Mouse (Mus musculus) cerebellum, adult 2 months (tissue): ENCODE measurements around the gene Gm2163. TPM values are rescaled to one million over a fixed set of nuclear protein-coding genes. Genes with fewer than 3 reads are reported as not detected.
"Not testable (repeated sequence)": the region's sequence is repeated elsewhere in the genome, so short reads cannot be mapped to it uniquely, and the experiment has no call there.

Source experiments
- DNase-seq, 2 experiments: peaks; one replicate each; pipeline ENCODE4 v3.0.0; 2021
- H3K27ac ChIP-seq: fragments of 200-500 bp; 2 replicates; pipeline ENCODE4 v1.5.1; 2012; ENCODE audit warnings: low read length, control low read depth, inconsistent platforms; ENCODE audit not compliant: insufficient read depth
- H3K27me3 ChIP-seq: fragments of 200-500 bp; 2 replicates; pipeline ENCODE4 v1.6.1; 2012; ENCODE audit warnings: inconsistent platforms, mild to moderate bottlenecking, low read length, moderate library complexity; ENCODE audit not compliant: control insufficient read depth, insufficient read depth
- H3K4me1 ChIP-seq: fragments of 200-500 bp; 2 replicates; pipeline ENCODE4 v1.6.1; 2011; ENCODE audit warnings: low read length; ENCODE audit not compliant: control insufficient read depth, insufficient read depth
- H3K4me3 ChIP-seq: fragments of 200-500 bp; replicated peaks from 2 replicates; pipeline ENCODE3; 2011; ENCODE audit warnings: mild to moderate bottlenecking, low read depth, low read length, control low read depth; ENCODE audit not compliant: insufficient read depth
- WGBS: fragments of 180-500 bp; shearing (Covaris S2); methylation state at CpG from one replicate; pipeline ENCODE4 v1.1.7; 2018; 5-methylcytosine and 5-hydroxymethylcytosine counted together
- polyA plus RNA-seq: library from polyadenylated mRNA; depleted of rRNA; stranded (reverse); fragments of >200 nt; gene quantifications from 2 replicates; pipeline ENCODE4 v1.2.3, GENCODE M21; 2012; rRNA removed

Gm2163 gene
- polyA plus RNA-seq = 0.48 and 0.64 TPM in 2 replicates

DNA sequence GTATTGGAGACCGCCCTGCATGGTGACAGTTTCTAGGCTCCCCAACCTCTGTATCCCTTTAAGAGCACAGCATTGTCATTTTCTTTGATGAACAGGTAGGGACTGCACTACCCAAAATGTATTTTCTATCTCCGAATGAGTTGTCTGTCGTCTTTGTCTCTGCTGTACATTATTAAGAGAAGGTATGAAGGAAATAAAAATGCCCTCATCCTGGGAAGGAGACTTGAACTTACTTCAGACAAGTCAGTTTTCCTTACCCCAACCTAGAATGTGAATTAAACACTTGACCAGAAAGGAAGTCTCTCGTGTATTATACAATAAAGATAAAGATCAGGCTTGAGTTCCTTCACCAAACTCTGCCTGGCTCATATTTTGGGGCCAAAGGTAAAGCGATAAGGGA is at the start of gene Gm2163:
Gene Gm2163, plus strand, starts transcription at position 301 of the 400 bp plus-strand sequence.
- H3K4me3 ChIP-seq, DNase-seq, H3K27me3 ChIP-seq, H3K27ac ChIP-seq, H3K4me1 ChIP-seq: not testable (repeated sequence)
- whole genome bisulfite sequencing = no CpG with 5 or more reads among the region's 5 CpGs

DNA sequence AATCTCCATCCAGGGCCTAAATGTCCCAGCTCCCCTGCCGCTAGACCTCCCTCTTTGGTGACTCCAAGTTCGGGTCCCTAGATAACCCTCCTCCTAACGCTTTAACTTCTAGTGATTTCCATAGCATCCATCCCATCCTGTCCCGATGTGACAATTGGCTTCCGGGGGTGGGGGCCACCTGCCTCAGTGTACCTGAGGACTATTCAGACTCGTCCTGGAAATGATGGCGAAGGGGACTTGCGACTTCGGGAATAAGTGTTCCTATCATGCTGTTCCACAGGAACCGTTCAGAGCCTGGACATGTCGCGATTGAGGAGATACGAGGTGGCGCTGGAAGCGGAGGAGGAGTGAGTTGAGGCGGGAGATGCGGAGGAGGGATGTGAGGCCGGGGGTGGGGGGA is 27.5 kb upstream of the Gm2163 start, which contains the start of gene Gm21586:
Gene Gm21586, plus strand, starts transcription at position 301 of the 400 bp plus-strand sequence.
- not testable (repeated sequence) for H3K27ac ChIP-seq, H3K27me3 ChIP-seq, DNase-seq, H3K4me3 ChIP-seq, H3K4me1 ChIP-seq
- WGBS = no CpG with 5 or more reads among the region's 18 CpGs

DNA sequence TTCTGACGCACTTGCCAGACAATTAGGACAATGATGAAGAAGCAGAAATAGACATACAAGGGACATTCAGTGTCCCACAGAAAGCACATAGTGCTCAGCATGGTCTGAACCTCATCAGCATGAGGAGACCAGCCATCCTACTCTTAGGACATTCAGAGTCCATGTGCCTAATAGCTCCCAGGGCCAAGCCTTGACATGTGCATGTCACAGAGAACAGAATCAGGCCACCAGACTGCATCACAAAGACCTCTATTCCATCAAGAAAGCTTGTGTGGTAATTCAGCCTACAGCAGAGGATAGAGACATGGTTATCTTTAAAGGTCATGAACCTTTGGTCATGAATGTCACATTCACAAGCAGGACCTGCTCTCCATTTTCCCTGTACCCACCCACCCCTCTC is 61.5 kb downstream of the Gm2163 start, which contains the start of gene Fam205a2:
Gene Fam205a2, minus strand, starts transcription at position 101 of the 400 bp plus-strand sequence.
- DNase-seq, H3K4me3 ChIP-seq, H3K27me3 ChIP-seq, H3K4me1 ChIP-seq, H3K27ac ChIP-seq: not testable (repeated sequence)
- WGBS = no CpG with 5 or more reads among the region's 1 CpGs

DNA sequence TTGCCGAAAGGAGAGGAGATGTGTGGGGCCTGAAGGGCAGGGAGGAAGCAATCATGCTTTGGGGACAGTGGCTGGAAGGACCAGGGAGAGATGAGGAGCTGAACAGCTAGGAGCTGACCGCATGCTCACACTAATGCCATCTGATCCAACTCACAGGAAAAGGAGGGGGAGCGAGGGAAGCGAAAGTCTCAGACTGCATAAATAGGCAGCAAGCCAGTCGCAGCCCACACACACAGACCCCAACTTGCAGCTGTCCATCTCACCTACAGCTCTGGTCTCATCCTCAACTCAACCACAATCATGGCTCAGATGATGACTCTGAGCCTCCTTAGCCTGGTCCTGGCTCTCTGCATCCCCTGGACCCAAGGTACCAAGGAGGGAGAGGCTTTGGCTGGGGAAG is 145.3 kb downstream of the Gm2163 start, which contains the start of gene Gm10591:
Gene Gm10591, plus strand, starts transcription at position 301 of the 400 bp plus-strand sequence.
- WGBS = no CpG with 5 or more reads among the region's 5 CpGs
- not testable (repeated sequence) for H3K4me1 ChIP-seq, DNase-seq, H3K27ac ChIP-seq, H3K27me3 ChIP-seq, H3K4me3 ChIP-seq

DNA sequence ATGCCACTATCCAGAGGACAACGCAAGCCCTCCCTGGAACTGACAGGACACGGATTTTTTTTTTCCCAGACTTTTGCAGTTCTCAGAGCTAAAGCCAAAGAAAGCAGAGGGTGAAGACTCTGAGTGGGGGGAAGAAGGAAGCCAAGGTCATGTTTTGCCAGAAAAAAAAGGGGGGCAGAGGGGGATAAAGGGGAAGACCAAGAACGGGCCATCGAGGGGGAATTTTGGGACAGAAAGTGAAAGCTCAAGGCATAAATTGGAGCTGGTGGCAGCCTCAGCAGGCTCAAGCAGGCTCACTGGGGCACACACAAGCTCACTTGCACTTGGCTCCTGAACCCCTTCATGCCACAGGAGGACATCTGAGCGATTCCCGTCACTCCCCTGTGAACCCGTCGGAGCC is 162.9 kb downstream of the Gm2163 start, which contains the start of gene Gm2564:
Gene Gm2564, plus strand, starts transcription at position 301 of the 400 bp plus-strand sequence.
- H3K27ac ChIP-seq, DNase-seq, H3K4me3 ChIP-seq, H3K4me1 ChIP-seq, H3K27me3 ChIP-seq: not testable (repeated sequence)
- no CpG with 5 or more reads among the region's 8 CpGs for WGBS

Other genes with a start within 250 kb of the Gm2163 start
- not detected in 2 replicates for gene Gm10600, start 226.1 kb upstream of the Gm2163 start, polyA plus RNA-seq
- not detected in 2 replicates for gene Ccl21b, start 211.0 kb upstream of the Gm2163 start, polyA plus RNA-seq
- gene Gm21953, start 172.5 kb upstream of the Gm2163 start, polyA plus RNA-seq = not detected in 2 replicates
- gene Fam205a3, start 148.4 kb upstream of the Gm2163 start, polyA plus RNA-seq = 0.35 and 0.69 TPM in 2 replicates
- not detected in 2 replicates for gene Gm21586, start 27.4 kb upstream of the Gm2163 start, polyA plus RNA-seq
- gene Fam205a2, start 61.4 kb downstream of the Gm2163 start, polyA plus RNA-seq = 0.35 and 0.69 TPM in 2 replicates
- not detected in 2 replicates for gene Gm10591, start 145.4 kb downstream of the Gm2163 start, polyA plus RNA-seq
- 0.89 and 1.2 TPM in 2 replicates for gene Gm2564, start 163.0 kb downstream of the Gm2163 start, polyA plus RNA-seq
- 0.82 TPM in 1 of 2 replicates, not detected in the other for gene Ccl27b, start 188.5 kb downstream of the Gm2163 start, polyA plus RNA-seq
- 0.14 TPM in 1 of 2 replicates, not detected in the other for gene Il11ra2, start 195.1 kb downstream of the Gm2163 start, polyA plus RNA-seq